Mouse (Mus musculus) left cerebral cortex, adult 8-10 months (tissue): ENCODE data around the gene Mcat. TPM values are rescaled to one million over a fixed set of nuclear protein-coding genes. Genes with fewer than 3 reads are reported as not detected.
"Not testable (repeated sequence)": the region's sequence is repeated elsewhere in the genome, so short reads cannot be mapped to it uniquely, and the experiment has no call there.

Experiments
- DNase-seq, 2 experiments: peaks; one replicate each; pipeline ENCODE4 v3.0.0; 2022; ENCODE audit warnings: low spot score in 2 of 2
- microRNA-seq, 2 experiments: library from miRNA; unstranded; fragments of <30 nt; microRNA quantifications; one replicate each; pipeline ENCODE4 v1.2.0; 2022
- total RNA-seq, 4 experiments: library from RNA; stranded (reverse); gene quantifications; 2 replicates each; pipeline ENCODE4 v1.2.4; 2022

Gene Mcat
- total RNA-seq, 4 experiments from 2014 or later, result 21.5 to 30.0 (median 28.1) TPM

GRCm38 (mm10) chr15:83510805-83511405 lies 52.7 kb downstream of the Mcat start, which contains the start of gene Ttll1:
TSS of gene Ttll1 (minus strand) at chr15:83510893.
- DNase-seq, result peak; percentile 83 to 93

GRCm38 (mm10) chr15:83509950-83510804 lies 53.4 kb downstream of the Mcat start:
- DNase-seq, result no peak

GRCm38 (mm10) chr15:83501483-83501882 lies 62.1 kb downstream of the Mcat start:
- not testable (repeated sequence) for DNase-seq

- DNase-seq, result no peak
Measured at GRCm38 (mm10) chr15:83500352-83500751, 63.2 kb downstream of the Mcat start.

- no peak for DNase-seq
Measured at GRCm38 (mm10) chr15:83499211-83499755, 64.3 kb downstream of the Mcat start.

GRCm38 (mm10) chr15:83497299-83497698 lies 66.3 kb downstream of the Mcat start:
- no peak for DNase-seq

Small RNA genes lying within 50 kb of the gene (microRNA-seq; reads per million reads assigned to microRNA genes)
- 0 reads per million in 2 experiments for gene Gm24575

Other genes starting within 250 kb of the Mcat start
- gene Arfgap3, start 213.5 kb downstream of the Mcat start, total RNA-seq, result 10 to 100 TPM; 21.8 to 28.5 (median 23.8) TPM
- 100 to 1,000 TPM in 2 of 4 experiments, 10 to 100 TPM in 2; 86.2 to 103 (median 98.5) TPM for gene Pacsin2, start 99.2 kb downstream of the Mcat start, total RNA-seq
- 10 to 100 TPM; 48.1 to 53.0 (median 49.1) TPM for gene Ttll1, start 52.9 kb downstream of the Mcat start, total RNA-seq
- under 1 TPM in 3 of 4 experiments, not detected in 1; 0.40 to 0.70 (median 0.54) TPM for gene Bik, start 36.9 kb downstream of the Mcat start, total RNA-seq
- 10 to 100 TPM in 3 of 4 experiments, 1 to 10 TPM in 1; 8.7 to 12.8 (median 10.5) TPM for gene Tspo, start 195 bp downstream of the Mcat start, total RNA-seq
- 10 to 100 TPM in 1 of 4 experiments, 1 to 10 TPM in 3; 9.3 to 10.6 (median 10.0) TPM for gene Ttll12, start 31.4 kb upstream of the Mcat start, total RNA-seq
- gene Scube1, start 161.2 kb upstream of the Mcat start, total RNA-seq, result 10 to 100 TPM; 44.7 to 51.8 (median 45.4) TPM
- gene Mpped1, start 215.7 kb upstream of the Mcat start, total RNA-seq, result 100 to 1,000 TPM; 172 to 194 (median 178) TPM